Mouse (Mus musculus) testis, postnatal 14 days (tissue): ENCODE data around the gene Kirrel.

Source experiments
- DNase-seq: peaks from one replicate; pipeline ENCODE4 v3.0.0; 2021; ENCODE audit warnings: low spot score

Kirrel gene

GRCm38 (mm10) chr3:87079301-87079700 is 95.2 kb downstream of the Kirrel start:
- no peak for DNase-seq

DNA sequence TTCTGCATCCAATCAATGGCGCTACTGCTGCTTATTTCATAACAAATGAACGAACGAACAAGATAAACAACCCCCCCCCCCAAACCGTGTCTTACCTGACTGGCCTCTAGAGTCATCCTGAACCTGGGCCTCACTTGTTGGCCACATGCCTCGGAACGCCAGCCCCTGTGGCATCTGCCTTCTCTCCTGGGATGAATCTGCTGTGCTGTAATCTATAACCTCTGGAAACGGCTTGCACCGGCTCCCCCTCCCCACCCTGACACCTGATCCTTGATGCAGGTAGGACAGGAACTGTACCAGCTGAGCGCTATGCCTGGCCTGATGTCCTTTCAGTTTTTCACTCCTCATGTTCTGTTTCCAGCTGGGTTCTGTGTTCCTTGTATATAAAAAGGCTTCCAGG is 96.9 kb downstream of the Kirrel start:
- DNase-seq = no peak

- DNase-seq = no peak
These were observed 97.6 kb downstream of the Kirrel start for GRCm38 (mm10) chr3:87076899-87077298.

DNA sequence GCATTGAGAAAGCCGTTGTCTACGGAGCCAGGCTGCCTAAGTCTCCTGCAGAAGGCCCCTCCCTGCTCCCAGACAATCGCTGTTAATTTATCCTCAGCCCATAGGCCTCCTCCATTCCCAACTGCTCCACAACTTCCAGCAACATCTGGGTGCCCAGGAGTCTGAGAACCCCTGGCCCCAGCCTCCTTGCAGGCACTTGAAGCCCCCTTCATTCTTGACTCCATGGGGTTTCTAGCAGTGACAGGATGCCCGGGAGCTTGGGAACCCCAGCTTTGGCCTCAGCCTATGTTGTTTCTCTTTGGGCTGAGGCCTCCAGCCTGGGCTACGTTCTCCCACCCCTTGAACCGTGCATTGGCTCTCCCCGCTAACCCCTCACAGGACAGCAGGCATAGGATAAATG is 98.4 kb downstream of the Kirrel start:
- DNase-seq = no peak

DNA sequence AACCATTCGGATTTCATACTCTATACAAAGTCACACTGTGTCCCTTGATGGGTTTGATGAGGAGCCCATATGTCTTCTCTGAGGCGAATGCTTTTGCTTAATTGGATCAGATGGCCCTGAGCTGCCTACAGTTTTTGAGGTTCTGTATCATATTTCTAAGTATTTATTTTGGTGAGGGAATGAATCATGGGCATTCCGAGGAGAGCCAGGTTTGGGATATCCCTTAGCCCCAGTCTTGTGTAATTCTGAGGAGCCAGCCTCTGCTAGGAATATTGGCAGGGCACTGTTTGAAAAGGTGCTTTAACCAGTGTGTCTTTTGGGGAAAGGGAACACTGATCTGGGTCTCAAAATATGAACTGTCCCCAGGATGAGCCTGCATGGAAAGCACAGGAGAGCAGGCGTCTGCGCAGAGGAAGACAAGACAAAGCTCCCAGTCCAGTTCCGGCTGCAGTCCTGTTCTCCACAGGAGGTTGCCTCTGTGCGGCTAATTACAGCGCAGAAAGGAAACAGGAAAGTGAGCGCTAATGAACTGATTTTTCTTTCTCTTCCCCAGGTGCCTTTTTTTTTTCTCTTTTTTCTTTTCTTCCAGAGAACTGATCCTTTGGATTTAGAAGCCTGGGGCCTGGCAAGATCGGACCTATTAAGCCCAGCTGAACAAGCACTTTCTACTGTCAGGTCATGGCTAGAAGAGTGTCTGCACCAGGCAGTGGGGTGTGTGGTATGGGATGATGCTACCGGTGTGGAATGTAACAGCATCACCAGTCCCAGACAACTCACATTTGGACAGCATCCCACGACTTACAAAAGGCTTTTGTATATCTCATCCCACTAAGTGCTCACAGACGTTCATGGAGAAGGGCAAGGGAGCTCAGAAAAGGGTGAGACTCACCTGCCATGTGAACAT is 101.7 kb downstream of the Kirrel start:
- DNase-seq = no peak

- no peak for DNase-seq
These were observed 102.4 kb downstream of the Kirrel start for GRCm38 (mm10) chr3:87072191-87072590.

GRCm38 (mm10) chr3:87067396-87067975 is 107.1 kb downstream of the Kirrel start:
- DNase-seq = no peak

GRCm38 (mm10) chr3:87053939-87054338 is 120.6 kb downstream of the Kirrel start:
- DNase-seq = no peak

- DNase-seq = no peak
These were observed 126.7 kb downstream of the Kirrel start for GRCm38 (mm10) chr3:87047801-87048200.

GRCm38 (mm10) chr3:87041733-87042132 is 132.8 kb downstream of the Kirrel start:
- DNase-seq = no peak

DNA sequence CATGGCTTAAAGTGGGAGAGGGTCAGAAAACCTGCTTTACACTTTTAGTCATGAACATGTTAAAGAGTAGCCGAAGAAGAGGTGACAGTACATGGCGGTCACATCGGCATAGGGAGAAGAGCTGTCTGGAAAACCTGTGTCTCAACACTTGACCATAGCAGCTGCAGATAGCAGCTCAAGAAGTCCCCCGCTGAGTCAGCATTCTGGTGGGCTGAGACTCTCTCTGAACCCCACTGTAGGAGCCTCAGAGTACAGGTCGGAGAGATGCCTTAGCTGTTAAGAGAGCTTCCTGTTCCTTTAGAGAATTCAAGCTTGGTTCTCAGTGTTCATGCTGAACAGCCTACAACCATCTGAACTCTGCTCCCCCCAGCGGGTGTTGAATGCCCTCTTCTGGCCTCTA is 136.0 kb downstream of the Kirrel start:
- DNase-seq = no peak

DNA sequence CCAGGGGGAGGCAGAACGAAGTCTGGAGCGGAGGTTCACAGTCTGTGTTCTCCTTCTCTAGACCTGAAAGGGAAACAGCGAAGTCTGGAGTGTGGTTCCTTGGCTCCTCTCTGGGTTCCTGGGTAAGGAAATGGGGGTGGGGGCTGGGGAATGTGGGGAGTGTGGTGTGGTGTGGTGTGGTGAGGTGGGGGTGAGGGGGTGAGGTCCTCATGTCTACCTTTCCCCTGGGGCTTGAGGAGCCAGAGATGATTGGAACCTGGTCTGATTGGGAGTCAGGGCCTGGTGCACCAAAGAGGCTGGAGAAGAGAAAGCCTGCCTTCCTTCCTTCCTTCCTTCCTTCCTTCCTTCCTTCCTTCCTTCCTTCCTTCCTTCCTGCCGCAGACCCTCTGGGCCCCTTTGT is 140.5 kb downstream of the Kirrel start:
- no peak for DNase-seq

- DNase-seq = peak; percentile 58
These were observed 141.2 kb downstream of the Kirrel start for GRCm38 (mm10) chr3:87033357-87033756.

- peak; percentile 16 for DNase-seq
These were observed 143.7 kb downstream of the Kirrel start for GRCm38 (mm10) chr3:87030855-87031254.
